Mouse (Mus musculus) layer of hippocampus, adult 2 months (tissue): ENCODE data around the gene Kctd15. TPM values are rescaled to one million over a fixed set of nuclear protein-coding genes. Genes with fewer than 3 reads are reported as not detected.

Source experiments
- DNase-seq, 2 experiments: peaks; one replicate each; pipeline ENCODE4 v3.0.0; 2022; ENCODE audit warnings: low spot score in 2 of 2
- H3K27ac ChIP-seq: fragments of 200-600 bp; 2 replicates; pipeline ENCODE4 v1.8.1; 2022
- H3K4me3 ChIP-seq: fragments of 200-600 bp; 2 replicates; pipeline ENCODE4 v1.8.1; 2022; ENCODE audit warnings: mild to moderate bottlenecking
- CTCF ChIP-seq: fragments of 200-600 bp; conservative IDR thresholded peaks from 2 replicates; pipeline ENCODE4 v1.8.1; 2022; ENCODE audit warnings: antibody characterized with exemption, mild to moderate bottlenecking, moderate library complexity
- total RNA-seq, 2 experiments: library from RNA; stranded (reverse); gene quantifications; 2 replicates each; pipeline ENCODE4 v1.2.3; 2021

The Kctd15 gene
- total RNA-seq, 2 experiments from 2014 or later, result 11.2 to 11.5 TPM

GRCm38 (mm10) chr7:34680771-34681421 lies 24.4 kb upstream of the Kctd15 start:
- H3K4me3 ChIP-seq, result no peak overlapping the region
- peak overlapping the region; percentile 46; the same call in 1 of the 2 replicates for H3K27ac ChIP-seq
- DNase-seq, result peak in 1 of 2 experiments; percentile 32
- peak; percentile 64 for TF ChIP-seq CTCF

GRCm38 (mm10) chr7:34679886-34680285 lies 23.4 kb upstream of the Kctd15 start:
- no peak overlapping the region for H3K4me3 ChIP-seq
- H3K27ac ChIP-seq, result no peak overlapping the region; the same call in 1 of the 2 replicates
- DNase-seq, result no peak
- no peak for TF ChIP-seq CTCF

- TF ChIP-seq CTCF, result peak; percentile 93
- Histone ChIP-seq H3K27ac (no peak overlapping the region), H3K4me3 (peak overlapping the region; percentile 49)
- peak; percentile 72 to 90 for DNase-seq
Observed at GRCm38 (mm10) chr7:34675831-34676514, 19.4 kb upstream of the Kctd15 start.

DNA sequence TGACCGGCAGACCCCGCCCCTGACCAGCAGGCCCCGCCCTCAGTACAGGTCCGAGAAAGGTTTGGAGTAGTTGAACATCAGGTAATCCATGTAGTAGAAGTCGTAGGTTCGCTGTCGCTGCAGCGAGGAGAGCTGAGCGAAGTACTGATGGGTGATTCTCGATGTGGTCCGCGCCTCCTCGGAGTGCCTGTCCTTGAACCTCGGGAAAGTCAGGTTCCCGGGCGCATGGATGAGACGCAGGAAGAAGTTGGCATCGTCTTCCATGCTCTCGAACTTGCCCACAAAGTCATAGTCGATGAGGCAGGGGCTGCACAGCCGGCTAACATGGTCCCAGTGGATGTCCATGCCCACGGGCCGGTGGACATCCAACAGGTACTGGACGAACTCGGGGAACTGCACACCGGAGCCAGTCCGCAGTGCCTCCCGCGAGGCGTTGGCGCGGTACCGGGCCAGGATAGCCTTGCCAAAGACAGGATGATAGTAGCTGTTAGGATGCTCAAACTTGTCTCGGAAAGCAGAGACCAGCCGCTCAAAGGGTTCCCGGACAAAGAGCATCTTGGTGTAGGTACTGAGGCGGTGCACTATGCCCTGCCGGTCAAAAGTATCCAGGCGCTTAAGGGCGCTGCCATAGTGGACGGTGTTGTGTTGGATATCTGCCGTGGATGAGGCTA lies 18.7 kb upstream of the Kctd15 start:
- H3K4me3 ChIP-seq, result peak overlapping the region; percentile 49; the same call in 1 of the 2 replicates
- TF ChIP-seq CTCF, result no peak

GRCm38 (mm10) chr7:34672916-34673315 lies 16.4 kb upstream of the Kctd15 start:
- H3K27ac ChIP-seq, result no peak overlapping the region
- H3K4me3 ChIP-seq, result no peak overlapping the region
- DNase-seq, result no peak
- TF ChIP-seq CTCF, result no peak

More for the DNA sequence above, 18.7 kb upstream of the Kctd15 start:
- DNase-seq, result no peak
- no peak overlapping the region for H3K27ac ChIP-seq

DNA sequence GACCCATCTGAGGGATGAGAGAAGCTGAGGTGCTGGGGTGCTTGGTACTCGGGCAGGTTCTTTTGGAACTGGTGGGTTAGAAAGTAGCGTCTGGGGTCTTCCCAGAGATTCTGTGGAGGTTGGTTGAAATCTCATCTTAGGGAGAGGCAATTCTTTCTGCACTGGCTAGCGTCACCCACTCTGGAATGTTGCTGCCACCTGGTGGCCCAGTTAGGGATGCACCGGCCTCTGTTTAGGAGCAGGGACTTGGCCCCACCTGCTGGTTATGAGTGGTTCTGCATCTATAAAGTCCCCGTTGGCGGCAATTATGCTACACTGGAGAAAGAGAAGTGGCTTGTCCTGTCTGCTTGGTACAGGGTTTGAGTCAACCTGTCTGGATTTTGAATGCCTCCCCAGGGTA lies 15.4 kb upstream of the Kctd15 start:
- peak; percentile 99 for TF ChIP-seq CTCF
- DNase-seq, result peak; percentile 87 to 96
- H3K4me3 ChIP-seq, result no peak overlapping the region
- no peak overlapping the region for H3K27ac ChIP-seq

GRCm38 (mm10) chr7:34670778-34671177 lies 14.2 kb upstream of the Kctd15 start:
- Histone ChIP-seq H3K27ac (no peak overlapping the region), H3K4me3 (no peak overlapping the region)
- TF ChIP-seq CTCF, result no peak
- DNase-seq, result no peak

- H3K27ac ChIP-seq, result no peak overlapping the region
- no peak overlapping the region for H3K4me3 ChIP-seq
- DNase-seq, result no peak
- TF ChIP-seq CTCF, result no peak
Observed at GRCm38 (mm10) chr7:34669336-34669735, 12.8 kb upstream of the Kctd15 start.

DNA sequence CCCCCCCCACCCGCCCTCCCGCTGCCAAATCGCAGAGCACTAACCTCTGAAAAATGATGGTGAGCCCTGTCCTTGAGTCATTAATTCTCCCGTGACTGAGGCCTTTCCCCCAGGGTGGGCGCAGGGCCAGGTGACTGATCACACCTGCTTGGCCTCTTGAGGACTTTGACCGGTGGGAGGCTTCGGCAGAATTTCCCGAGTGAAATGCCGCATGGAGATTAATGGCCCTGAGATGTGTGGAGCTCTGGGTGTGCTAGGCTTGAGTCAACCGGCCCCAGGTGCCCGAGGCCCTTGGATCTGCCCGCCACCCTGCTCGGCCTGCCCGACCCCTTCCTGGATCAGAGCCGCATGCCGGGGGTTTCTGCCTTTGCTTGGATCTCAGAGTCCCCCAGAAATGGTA lies 11.3 kb upstream of the Kctd15 start:
- no peak overlapping the region for H3K4me3 ChIP-seq
- TF ChIP-seq CTCF, result no peak
- H3K27ac ChIP-seq, result no peak overlapping the region
- DNase-seq, result no peak

DNA sequence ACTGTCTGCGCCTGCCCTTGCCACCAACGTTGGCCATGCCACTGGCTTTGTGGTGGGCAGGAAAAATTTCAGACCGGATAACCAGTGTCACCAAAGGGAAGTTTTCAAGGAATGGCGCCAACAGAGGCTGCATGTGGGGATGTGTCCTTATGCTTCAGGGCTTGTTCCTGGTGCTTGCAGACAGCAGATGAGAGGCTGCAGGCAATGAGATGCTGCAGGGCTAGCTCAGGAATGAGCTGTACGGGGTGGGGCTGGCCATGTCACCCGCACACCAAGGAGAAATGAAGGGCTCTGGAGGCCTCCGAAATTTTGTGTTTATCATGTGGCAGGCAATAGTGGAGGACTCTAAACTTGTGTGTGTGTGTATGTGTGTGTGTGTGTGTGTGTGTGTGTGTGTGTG lies 6.6 kb upstream of the Kctd15 start:
- no peak for TF ChIP-seq CTCF
- no peak for DNase-seq
- Histone ChIP-seq H3K27ac (no peak overlapping the region), H3K4me3 (no peak overlapping the region)

DNA sequence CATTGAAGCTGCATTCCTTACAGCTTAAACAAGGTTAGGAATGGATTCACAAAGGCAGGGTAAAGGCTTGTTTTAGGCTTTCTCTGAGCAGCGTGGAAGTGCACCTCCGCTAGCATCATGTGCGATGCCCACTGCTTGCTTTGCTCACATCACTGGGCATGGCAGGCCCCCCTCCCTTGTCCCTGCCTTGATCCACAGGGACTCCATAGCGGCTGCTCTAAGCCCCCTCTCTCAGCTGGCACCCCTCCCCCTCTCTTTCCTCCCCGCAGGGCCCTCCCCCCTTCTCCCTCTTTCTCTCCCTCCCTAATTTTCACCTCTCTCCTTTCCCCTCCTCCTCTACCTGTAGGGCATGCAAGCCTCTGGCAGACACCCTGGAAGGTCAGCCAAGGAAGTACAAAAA lies 5.7 kb upstream of the Kctd15 start:
- TF ChIP-seq CTCF, result no peak
- no peak for DNase-seq
- Histone ChIP-seq H3K27ac (no peak overlapping the region), H3K4me3 (no peak overlapping the region)

DNA sequence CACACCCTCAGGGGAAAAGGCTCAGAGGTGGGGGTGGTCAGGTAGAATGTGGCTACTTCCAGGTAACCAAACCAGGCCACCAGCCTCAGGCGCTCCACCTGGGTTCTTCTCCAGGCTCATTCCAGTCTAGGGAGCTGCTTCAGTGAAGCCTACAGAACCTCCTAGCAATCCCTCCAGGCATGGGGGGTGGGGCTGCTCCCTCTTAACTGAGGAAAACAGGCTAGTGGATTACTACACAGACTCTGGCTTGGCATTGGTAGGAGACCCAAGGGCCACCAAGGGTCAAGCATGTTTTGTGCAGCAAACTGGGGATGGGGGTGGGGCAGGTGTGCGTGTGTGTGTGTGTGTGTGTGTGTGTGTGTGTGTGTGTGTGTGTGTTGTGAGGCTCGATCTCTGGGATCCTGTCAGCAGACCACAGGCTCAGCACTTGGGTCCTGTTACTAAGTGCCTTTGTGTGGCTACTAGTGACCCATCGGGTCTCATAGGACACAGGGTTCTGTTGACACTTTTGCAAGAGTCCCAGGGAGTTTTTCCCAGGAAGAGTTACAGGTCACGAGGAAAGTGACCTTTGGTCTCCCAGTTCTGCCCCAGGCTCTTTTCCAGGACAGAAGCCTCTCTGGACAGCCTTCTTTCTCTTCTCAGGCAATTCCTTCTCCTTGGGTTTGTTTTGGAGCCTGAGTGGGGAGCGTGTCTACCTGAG lies 3.0 kb upstream of the Kctd15 start:
- no peak for DNase-seq
- H3K27ac ChIP-seq, result no peak overlapping the region
- no peak for TF ChIP-seq CTCF

More for the DNA sequence above, 3.0 kb upstream of the Kctd15 start:
- H3K4me3 ChIP-seq, result no peak overlapping the region
